Mouse (Mus musculus): Measurements from ENCODE around the gene Gm10563. TPM values are rescaled to one million over a fixed set of nuclear protein-coding genes. Genes with fewer than 3 reads are reported as not detected.
"Not testable (repeated sequence)": the region's sequence is repeated elsewhere in the genome, so short reads cannot be mapped to it uniquely, and the experiment has no call there.

Gene Gm10563
- total RNA-seq (2022) = not detected

GRCm38 (mm10) chr4:155645308-155645707 lies at the start of gene Gm10563:
Gene Gm10563 (minus strand): TSS chr4:155645408.
- DNase-seq = not testable (repeated sequence)

GRCm38 (mm10) chr4:155694482-155695401 lies 49.5 kb upstream of the Gm10563 start:
- peak; percentile 57 for DNase-seq

- DNase-seq = peak; percentile 59
These were observed 48.9 kb upstream of the Gm10563 start, which contains the start of gene Fndc10 for GRCm38 (mm10) chr4:155694111-155694481. Gene Fndc10 (plus strand): TSS chr4:155694342.

- no peak for DNase-seq
These were observed 47.2 kb upstream of the Gm10563 start for GRCm38 (mm10) chr4:155692421-155692820.

- no peak for DNase-seq
These were observed 45.6 kb upstream of the Gm10563 start for GRCm38 (mm10) chr4:155690571-155691375.

- not testable (repeated sequence) for DNase-seq
These were observed 42.6 kb upstream of the Gm10563 start for GRCm38 (mm10) chr4:155687764-155688163.

GRCm38 (mm10) chr4:155683670-155684277 lies 38.6 kb upstream of the Gm10563 start:
- DNase-seq = not testable (repeated sequence)

GRCm38 (mm10) chr4:155675991-155676390 lies 30.8 kb upstream of the Gm10563 start:
- DNase-seq = no peak

- no peak for DNase-seq
These were observed 26.9 kb upstream of the Gm10563 start for GRCm38 (mm10) chr4:155672082-155672481.

- not testable (repeated sequence) for DNase-seq
These were observed 25.0 kb upstream of the Gm10563 start for GRCm38 (mm10) chr4:155670236-155670635.

- DNase-seq = no peak
These were observed 24.4 kb upstream of the Gm10563 start for GRCm38 (mm10) chr4:155669598-155670075.

- DNase-seq = peak; percentile 94
These were observed 23.7 kb upstream of the Gm10563 start, which contains the start of gene Mib2 for GRCm38 (mm10) chr4:155668689-155669597. Gene Mib2 (minus strand): TSS chr4:155669198.

- DNase-seq = no peak
These were observed 21.7 kb upstream of the Gm10563 start for GRCm38 (mm10) chr4:155666903-155667302.

GRCm38 (mm10) chr4:155660641-155661040 lies 15.4 kb upstream of the Gm10563 start:
- no peak for DNase-seq

GRCm38 (mm10) chr4:155658961-155659360 lies 13.8 kb upstream of the Gm10563 start:
- no peak for DNase-seq

- no peak for DNase-seq
These were observed 11.1 kb upstream of the Gm10563 start for GRCm38 (mm10) chr4:155656214-155656751.

GRCm38 (mm10) chr4:155654456-155655298 lies 9.5 kb upstream of the Gm10563 start:
- DNase-seq = no peak

- no peak for DNase-seq
These were observed 8.9 kb upstream of the Gm10563 start for GRCm38 (mm10) chr4:155654183-155654455.

- DNase-seq = no peak
These were observed 8.4 kb upstream of the Gm10563 start for GRCm38 (mm10) chr4:155653451-155654182.

GRCm38 (mm10) chr4:155653086-155653450 lies 7.9 kb upstream of the Gm10563 start, which contains the start of gene Mmp23:
Gene Mmp23 (minus strand): TSS chr4:155653384.
- DNase-seq = no peak

Data from adrenal gland, adult 8-10 months (tissue).